Mouse (Mus musculus): ENCODE results near the gene Apobr.

DNA sequence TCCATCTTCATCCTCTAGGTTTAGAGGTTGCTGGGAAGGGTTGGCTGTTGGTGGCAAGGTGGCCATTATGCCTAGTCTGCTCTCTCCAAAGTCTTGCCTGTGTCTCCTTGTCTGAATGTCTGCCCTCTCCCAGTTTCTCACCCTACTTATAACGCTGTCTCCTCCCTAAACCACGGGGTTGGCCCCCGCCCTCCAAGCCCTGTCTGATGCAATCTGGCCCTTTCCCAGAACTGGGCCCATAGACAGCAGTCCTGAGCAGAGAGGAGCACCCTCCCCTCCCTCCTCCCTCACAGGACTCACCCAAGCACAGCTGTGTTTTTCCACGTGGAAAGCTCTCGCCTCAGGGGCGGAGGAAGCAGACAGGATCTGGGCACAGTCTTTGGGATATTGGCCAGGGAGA, 40.6 kb downstream of the Apobr start:
- no peak for TF ChIP-seq GATA1 (IDR thresholded peaks at IDR 0.05; ENCODE audit: borderline replicate concordance, low read length)
- no peak for TF ChIP-seq FLI1 (IDR thresholded peaks at IDR 0.05; ENCODE audit: low read length)
